Mouse (Mus musculus): ENCODE measurements around the gene Hist2h2aa1.

DNA sequence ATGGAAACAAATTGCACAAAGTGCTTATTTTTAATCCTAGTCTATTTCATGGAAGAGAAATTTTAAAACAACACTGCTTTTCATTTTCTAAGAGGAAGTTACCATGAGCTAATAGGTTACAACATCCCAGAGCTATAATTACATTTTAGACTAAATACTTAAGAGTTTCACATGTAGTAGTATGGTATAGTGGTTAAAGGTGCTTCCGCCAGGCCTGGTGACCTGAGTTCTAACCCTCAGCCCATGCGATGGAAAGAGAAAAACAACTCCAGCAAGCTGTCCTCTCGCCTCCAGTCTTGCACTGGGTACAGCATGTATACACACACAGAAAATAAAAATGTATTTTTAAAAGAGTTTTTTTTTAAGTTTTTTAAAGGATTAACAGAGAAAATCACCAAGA is 6.5 kb downstream of the Hist2h2aa1 start:
- TF ChIP-seq POLR2A (IDR thresholded peaks at IDR 0.05; ENCODE audit: borderline replicate concordance, extremely low read depth, low read depth, low read length) (no peak), CTCF (IDR thresholded peaks at IDR 0.05; ENCODE audit: insufficient read depth, low read length) (no peak)

Measured in lung, adult 2 months (tissue).